8 mouse cellular contexts compared by ENCODE assay signal in genomic region chr15:82898141-82898739, GRCm38 (mm10).
DNase-seq lines count a peak whose midpoint lies in the region; ATAC-seq and TF ChIP-seq lines count a peak whose summit lies in the region.

No protein-coding gene starts in this region.

- H3K4me2 ChIP-seq in kidney, embryonic 14.5 days (replicated peaks; ENCODE audit: low read depth, low read length) = peak overlapping the region; percentile 85
- peak overlapping the region; percentile 96 for H3K4me2 ChIP-seq in hindbrain, embryonic 12.5 days (replicated peaks)
- peak overlapping the region; percentile 97 for H3K4me2 ChIP-seq in midbrain, embryonic 13.5 days (replicated peaks)

- H3K36me3 ChIP-seq in kidney, embryonic 14.5 days (ENCODE audit: control insufficient read depth, insufficient read depth, low read length) = no peaks in the 10 kb centered on the region
- H3K36me3 ChIP-seq in hindbrain, embryonic 12.5 days = no peaks in the 10 kb centered on the region
- no peaks in the 10 kb centered on the region for H3K36me3 ChIP-seq in midbrain, embryonic 13.5 days

- H3K4me3 ChIP-seq in kidney, embryonic 14.5 days (ENCODE audit: low read length) = peak overlapping the region; percentile 99
- H3K4me3 ChIP-seq in bone marrow, adult 2 months (replicated peaks; ENCODE audit: control insufficient read depth, low read depth, low read length) = peak overlapping the region; percentile 95
- H3K4me3 ChIP-seq in hindbrain, embryonic 12.5 days = peak overlapping the region; percentile 100
- H3K4me3 ChIP-seq in midbrain, embryonic 13.5 days (replicated peaks) = peak overlapping the region; percentile 99

- H3K4me1 ChIP-seq in kidney, embryonic 14.5 days (ENCODE audit: control insufficient read depth, insufficient read depth, low read length) = peaks cover 30% of the 10 kb centered on the region
- H3K4me1 ChIP-seq in bone marrow, adult 2 months (ENCODE audit: control insufficient read depth, insufficient read depth, low read length) = peaks cover 2% of the 10 kb centered on the region; the same call in 1 of the 2 replicates
- peaks cover 48% of the 10 kb centered on the region for H3K4me1 ChIP-seq in hindbrain, embryonic 12.5 days
- H3K4me1 ChIP-seq in midbrain, embryonic 13.5 days (replicated peaks) = peaks cover 57% of the 10 kb centered on the region

- peak overlapping the region; percentile 94 for H3K9ac ChIP-seq in kidney, embryonic 14.5 days (ENCODE audit: low read depth, low read length)
- peak overlapping the region; percentile 97 for H3K9ac ChIP-seq in hindbrain, embryonic 12.5 days
- H3K9ac ChIP-seq in midbrain, embryonic 13.5 days (replicated peaks) = peak overlapping the region; percentile 96

- no peak for DNase-seq in kidney, adult 9 months
- no peak for DNase-seq in urinary bladder, postnatal 25 days (ENCODE audit: low spot score)
- no peak for DNase-seq in adrenal gland, postnatal 36 days
- DNase-seq in urinary bladder, postnatal 14 days (ENCODE audit: low spot score) = no peak

- TF ChIP-seq POLR2A in bone marrow, adult 2 months (IDR thresholded peaks at IDR 0.05; ENCODE audit: borderline replicate concordance, control insufficient read depth, low read depth, low read length) = no peak

- H3K27ac ChIP-seq in kidney, embryonic 14.5 days (ENCODE audit: low read depth, low read length) = no peak overlapping the region; the same call in 1 of the 2 replicates
- peak overlapping the region; percentile 93 for H3K27ac ChIP-seq in bone marrow, adult 2 months (ENCODE audit: control insufficient read depth, insufficient read depth, low read depth, low read length, poor library complexity)
- no peak overlapping the region for H3K27ac ChIP-seq in hindbrain, embryonic 12.5 days
- H3K27ac ChIP-seq in midbrain, embryonic 13.5 days = peak overlapping the region; percentile 96; the same call in 1 of the 2 replicates

- TF ChIP-seq CTCF in bone marrow, adult 2 months (IDR thresholded peaks at IDR 0.05; ENCODE audit: control insufficient read depth, insufficient read depth, low read length) = no peak

- no peaks in the 10 kb centered on the region for H3K9me3 ChIP-seq in kidney, embryonic 14.5 days (ENCODE audit: control insufficient read depth, low read length)
- H3K9me3 ChIP-seq in hindbrain, embryonic 12.5 days (replicated peaks) = no peaks in the 10 kb centered on the region
- H3K9me3 ChIP-seq in midbrain, embryonic 13.5 days = no peaks in the 10 kb centered on the region

- 11% methylated on average over 11 of the region's 11 CpGs for WGBS in kidney, embryonic 14.5 days
- 23% methylated on average over 11 of the region's 11 CpGs for WGBS in bone marrow, adult 2 months
- 20% methylated on average over 11 of the region's 11 CpGs for WGBS in hindbrain, embryonic 12.5 days
- WGBS in midbrain, embryonic 13.5 days = 19% methylated on average over 11 of the region's 11 CpGs

- no peaks in the 10 kb centered on the region for H3K27me3 ChIP-seq in kidney, embryonic 14.5 days (ENCODE audit: control insufficient read depth, insufficient read depth, low read length)
- no peaks in the 10 kb centered on the region for H3K27me3 ChIP-seq in hindbrain, embryonic 12.5 days
- H3K27me3 ChIP-seq in midbrain, embryonic 13.5 days = peaks cover 19% of the 10 kb centered on the region; the same call in 1 of the 2 replicates

- ATAC-seq in kidney, embryonic 14.5 days (ENCODE audit: low FRiP score, low TSS enrichment) = no peak
- ATAC-seq in hindbrain, embryonic 12.5 days (ENCODE audit: low FRiP score) = no peak
- ATAC-seq in midbrain, embryonic 13.5 days = no peak

Comparison
In these comparisons a context has a peak if more than half of its experiments do, and no peak if none do; other contexts are left out.
1. H3K27ac ChIP-seq: peak in bone marrow, adult 2 months (single experiment) and midbrain, embryonic 13.5 days (single experiment); none in kidney, embryonic 14.5 days (single experiment) and hindbrain, embryonic 12.5 days (single experiment).
2. Peak in every context shown above with its lines, with median percentiles within 50 percentile points of each other: H3K4me2 ChIP-seq, H3K4me3 ChIP-seq and H3K9ac ChIP-seq.